Mouse (Mus musculus) CH12F3 (cell line): ENCODE results near the gene Ceacam16.

Experiments
- in situ Hi-C: fragments of 300-500 bp; cut with MboI; formaldehyde crosslinking; loops from 2 replicates; pipeline ENCODE4 v1.14.3; 2020; ENCODE audit warnings: low sequenced_read_pairs

Gene Ceacam16

DNA sequence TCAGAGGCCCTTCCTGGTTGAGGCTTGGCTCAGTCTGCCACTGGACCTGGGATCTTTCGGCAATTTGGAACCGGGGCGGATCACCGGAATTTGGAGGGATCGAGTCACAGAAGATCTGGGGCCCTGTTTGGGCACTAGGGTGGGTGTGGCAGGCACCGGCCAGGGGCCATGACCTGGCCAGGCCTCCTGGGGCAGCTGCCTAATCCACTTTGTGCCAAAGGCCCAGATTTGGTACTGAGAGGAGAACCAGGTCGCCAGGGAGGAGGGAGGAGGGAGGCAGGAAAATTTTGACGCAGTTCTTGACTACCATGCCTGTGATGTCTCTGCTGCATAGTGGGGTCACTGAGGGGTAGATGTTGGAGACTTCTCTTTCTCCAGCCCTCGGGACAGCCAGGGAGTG, at the start of gene Ceacam16:
Gene Ceacam16, minus strand, starts transcription at position 101 of the 400 bp plus-strand sequence.
- in situ Hi-C loops: no loop called here

- in situ Hi-C loops: no loop called here
These were observed 49.6 kb upstream of the Ceacam16 start for GRCm38 (mm10) chr7:19910421-19911291.

DNA sequence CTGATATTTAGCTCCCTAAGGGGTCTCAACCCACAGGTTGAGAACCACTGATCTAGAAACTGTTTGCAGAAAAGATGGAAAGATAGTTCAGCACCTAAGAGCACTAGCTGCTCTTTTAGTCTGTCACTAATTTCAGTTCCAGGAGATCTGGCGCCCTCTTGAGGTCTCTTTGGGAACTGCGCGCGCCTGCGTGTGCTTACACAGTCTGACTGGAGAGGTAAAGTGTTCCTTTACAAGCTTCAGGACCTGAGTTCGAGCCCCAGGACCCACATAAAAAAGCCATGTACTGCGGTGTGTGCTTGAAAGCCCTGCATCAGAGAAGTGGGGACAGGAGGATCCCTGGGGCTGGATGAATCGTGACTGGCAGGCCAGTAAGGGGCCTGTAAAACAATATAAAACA, 28.8 kb upstream of the Ceacam16 start:
- in situ Hi-C loops: no loop called here

GRCm38 (mm10) chr7:19887849-19888248, 26.8 kb upstream of the Ceacam16 start, which contains the start of gene Ceacam19:
Ceacam19 (minus strand) TSS chr7:19887965.
- in situ Hi-C loops: no loop called here

DNA sequence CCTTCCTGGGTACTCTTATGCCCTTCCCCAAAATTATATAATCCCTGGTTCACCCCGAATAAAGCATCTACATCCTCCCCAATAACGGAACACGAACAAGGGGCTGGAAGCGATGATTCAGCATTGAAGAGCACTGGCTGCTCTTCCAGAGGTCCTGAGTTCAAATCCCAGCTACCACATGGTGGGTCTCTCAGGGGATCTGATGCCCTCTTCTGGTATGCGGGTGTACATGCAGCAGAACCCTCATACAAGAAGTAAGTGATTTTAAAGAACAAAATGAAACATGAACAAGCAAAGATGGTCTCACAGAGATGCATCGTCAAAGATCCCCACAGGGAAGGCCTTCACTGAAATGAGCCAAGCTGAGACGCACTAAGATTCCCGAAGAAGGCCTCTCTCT, 19.7 kb upstream of the Ceacam16 start:
- in situ Hi-C loops: no loop called here

GRCm38 (mm10) chr7:19876781-19877425, 15.8 kb upstream of the Ceacam16 start:
- in situ Hi-C loops: no loop called here

DNA sequence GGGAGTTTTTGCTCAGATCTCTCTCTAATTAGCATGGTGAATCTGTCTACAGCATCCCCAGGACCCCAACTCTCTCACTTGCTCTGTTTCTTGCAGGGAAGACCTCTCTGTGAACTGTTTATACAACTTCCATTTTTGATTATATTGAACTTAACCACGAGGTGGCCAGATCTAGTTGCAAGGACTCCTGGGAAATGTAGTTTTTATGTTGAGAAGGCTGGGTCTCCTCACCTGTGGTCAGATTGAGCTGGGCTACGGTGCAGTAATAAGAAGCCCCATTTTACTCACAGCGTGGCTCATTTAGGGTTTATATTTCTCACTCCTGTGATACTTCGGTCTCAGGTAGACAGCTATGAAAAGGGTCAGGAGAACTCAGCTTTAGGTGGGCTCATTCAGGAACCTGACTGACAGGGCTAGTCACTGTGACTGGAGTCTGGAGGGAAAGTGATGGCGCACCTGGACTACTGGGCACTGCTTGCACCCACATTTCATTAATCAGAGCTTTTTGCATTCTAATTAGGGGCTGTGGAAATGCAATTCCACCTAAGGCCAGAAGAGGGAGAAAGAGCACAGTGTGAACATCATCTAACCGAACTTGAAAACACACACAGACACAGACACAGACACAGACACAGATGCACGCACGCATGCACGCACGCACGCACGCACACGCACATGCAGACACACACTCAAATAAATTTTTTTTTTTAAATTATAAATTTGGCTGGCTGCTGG, 15.0 kb upstream of the Ceacam16 start:
- in situ Hi-C loops: no loop called here

- in situ Hi-C loops: loop anchor here (5.0 kb wide), 1 partner anchor 70 kb away; no protein-coding TSS in a partner anchor
These were observed 11.0 kb upstream of the Ceacam16 start for GRCm38 (mm10) chr7:19871943-19872601.

DNA sequence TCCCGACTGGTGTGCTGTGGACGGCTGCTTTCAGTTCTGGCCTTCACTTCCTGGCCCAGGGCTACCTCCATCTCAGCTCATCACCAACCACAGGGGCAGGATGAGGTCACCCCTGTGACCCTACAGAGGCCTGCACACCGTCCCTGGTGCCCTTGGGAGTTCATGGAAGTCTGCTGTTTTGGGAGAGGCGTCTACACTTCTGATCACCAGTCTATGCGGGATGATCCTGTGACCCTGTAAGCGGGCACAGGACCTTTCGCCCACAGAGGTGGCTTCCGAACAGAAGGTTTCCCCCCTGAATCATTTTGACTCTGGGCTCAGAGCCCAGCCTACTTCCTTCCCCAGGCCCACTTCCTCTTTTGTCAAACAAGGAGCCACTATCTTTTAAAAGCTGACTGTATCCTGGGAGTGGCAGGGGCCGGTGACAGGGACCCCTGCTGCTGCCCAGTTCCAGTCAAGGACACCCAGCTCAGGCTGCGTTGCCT, 10.1 kb upstream of the Ceacam16 start:
- in situ Hi-C loops: loop anchor here (5.0 kb wide), 1 partner anchor 69 kb away; no protein-coding TSS in a partner anchor

GRCm38 (mm10) chr7:19867751-19868399, 6.8 kb upstream of the Ceacam16 start:
- in situ Hi-C loops: no loop called here

- in situ Hi-C loops: no loop called here
These were observed 5.4 kb upstream of the Ceacam16 start for GRCm38 (mm10) chr7:19866490-19866889.

DNA sequence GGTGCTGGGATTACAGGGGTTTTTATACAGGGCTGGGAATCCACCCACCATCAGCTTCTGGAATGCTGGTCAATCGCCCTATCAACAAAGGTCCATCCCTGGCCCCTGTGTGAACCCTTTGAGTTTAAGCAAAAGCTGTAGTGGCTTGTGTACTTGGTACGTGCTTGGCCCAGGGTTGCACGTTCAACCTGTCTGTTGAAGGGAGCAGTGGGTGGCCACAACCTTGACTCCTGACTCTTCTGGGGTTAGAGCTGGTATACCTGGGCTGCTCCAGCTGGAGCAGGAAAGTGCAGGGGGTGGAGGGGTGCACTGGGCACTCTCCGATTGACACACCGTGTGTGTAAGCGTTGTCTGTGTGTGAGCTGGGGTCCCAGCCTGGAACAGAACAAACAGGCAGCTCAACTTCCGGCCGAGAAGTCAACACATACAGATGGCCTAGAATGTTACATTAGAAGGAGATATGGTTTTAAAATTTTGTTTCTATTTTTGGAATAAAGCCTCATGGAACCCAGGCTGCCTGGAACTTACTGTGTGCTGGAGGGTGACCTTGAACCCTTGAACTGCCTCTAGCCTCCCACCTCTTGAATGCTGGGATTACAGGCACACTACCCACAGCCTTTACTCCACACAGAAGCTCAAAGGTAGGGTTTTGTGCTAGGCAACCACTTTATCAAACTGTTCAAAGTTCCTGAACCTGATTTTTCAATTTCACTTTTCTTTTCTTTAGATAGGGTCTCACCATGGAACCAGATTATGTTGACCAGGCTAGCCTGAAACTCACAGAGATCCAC, 4.3 kb upstream of the Ceacam16 start:
- in situ Hi-C loops: no loop called here

DNA sequence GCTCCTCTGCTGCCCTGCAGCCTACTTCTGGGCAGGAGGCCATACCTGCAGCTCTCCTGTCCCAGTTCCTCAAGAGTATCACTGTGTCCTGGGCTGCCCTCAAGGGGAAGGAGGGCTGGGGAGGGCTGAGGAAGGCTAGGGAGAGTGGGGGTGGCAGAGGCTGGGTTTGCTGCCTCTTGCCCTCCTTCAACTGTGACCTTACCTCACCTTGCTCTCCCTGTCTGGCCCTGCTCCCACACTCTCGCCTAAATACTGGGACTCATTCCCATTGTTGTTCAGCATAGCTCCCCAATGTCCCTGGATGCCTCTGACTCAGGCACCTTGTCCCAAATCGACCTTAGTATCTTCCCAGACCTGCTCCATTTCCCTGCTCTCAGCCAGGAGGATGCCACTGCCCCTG, 3.1 kb upstream of the Ceacam16 start:
- in situ Hi-C loops: no loop called here

DNA sequence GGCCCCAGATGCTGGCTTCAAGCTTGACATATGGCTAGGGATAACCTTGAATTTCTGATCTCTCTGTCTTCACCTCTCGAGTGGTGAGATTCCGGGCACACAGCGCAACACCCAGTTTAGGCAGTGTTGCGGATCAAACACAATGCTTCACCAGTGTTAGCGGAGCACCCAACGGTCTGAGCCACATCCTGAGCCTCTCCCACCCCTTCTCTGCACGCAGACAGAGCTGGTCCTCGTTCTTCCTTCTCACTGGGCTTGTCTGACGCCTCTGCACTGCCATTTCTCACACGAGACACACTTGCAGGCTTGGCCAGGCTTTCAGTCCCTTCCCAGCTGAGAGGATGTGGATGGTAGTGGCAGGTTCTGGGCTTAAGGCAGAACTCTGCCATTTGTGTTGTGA, 1.4 kb downstream of the Ceacam16 start:
- in situ Hi-C loops: no loop called here

- in situ Hi-C loops: no loop called here
These were observed 4.8 kb downstream of the Ceacam16 start for GRCm38 (mm10) chr7:19856283-19856682.

DNA sequence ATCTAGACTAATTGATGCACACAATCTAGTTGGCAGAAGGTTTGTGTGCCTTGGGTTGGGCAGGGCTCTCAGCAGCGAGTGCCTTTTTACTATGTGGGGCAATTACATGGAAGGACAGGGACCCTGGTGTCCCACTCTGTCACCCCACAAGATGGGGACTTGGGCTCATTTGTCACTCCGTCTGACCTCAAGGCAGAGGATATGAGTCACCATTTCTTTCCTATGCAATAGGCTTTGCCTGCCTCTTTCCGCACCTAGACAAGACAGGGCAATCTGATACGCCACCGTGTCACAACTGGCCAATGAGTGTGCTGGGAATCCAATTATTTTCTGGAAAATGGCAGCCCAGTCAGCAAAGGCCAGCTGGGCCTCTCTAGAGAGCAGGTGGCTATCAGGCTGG, 5.4 kb downstream of the Ceacam16 start:
- in situ Hi-C loops: no loop called here

- in situ Hi-C loops: no loop called here
These were observed 7.6 kb downstream of the Ceacam16 start for GRCm38 (mm10) chr7:19853526-19853925.

- in situ Hi-C loops: no loop called here
These were observed 9.1 kb downstream of the Ceacam16 start, which contains the start of gene Gm19345 for GRCm38 (mm10) chr7:19851858-19852570. Gm19345 (plus strand) TSS chr7:19852003.
